Mouse (Mus musculus): Measurements from ENCODE around the gene Cx3cr1. TPM values are rescaled to one million over a fixed set of nuclear protein-coding genes. Genes with fewer than 3 reads are reported as not detected.

Cx3cr1 gene
- total RNA-seq, 2 experiments from 2014 or later, result 4.8 to 6.5 TPM

- DNase-seq, result no peak
Observed at GRCm38 (mm10) chr9:119973281-119973680, 96.4 kb downstream of the Cx3cr1 start.

- no peak for DNase-seq
Observed at GRCm38 (mm10) chr9:119972582-119972981, 97.1 kb downstream of the Cx3cr1 start.

DNA sequence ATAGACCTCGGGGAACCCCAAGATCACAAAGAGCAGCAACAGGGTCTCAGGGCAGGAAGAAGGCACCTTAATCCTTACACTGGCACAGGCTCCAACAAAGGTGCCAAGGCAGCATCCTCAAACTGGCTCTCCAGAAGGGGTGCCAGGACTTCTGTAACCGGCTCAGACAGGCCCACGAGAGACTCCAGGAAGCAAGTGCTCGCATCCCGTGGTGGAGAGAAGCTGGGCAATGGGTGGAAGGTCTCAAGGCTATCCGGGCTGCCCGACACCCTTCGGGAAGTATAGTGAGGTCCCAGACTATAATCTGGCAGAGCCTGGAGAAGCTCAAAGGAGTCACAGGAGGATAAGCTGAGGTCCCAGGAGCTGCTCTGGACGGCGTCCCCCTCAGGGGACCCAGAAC, 97.5 kb downstream of the Cx3cr1 start:
- DNase-seq, result no peak

- DNase-seq, result peak; percentile 76
Observed at GRCm38 (mm10) chr9:119970763-119971656, 98.7 kb downstream of the Cx3cr1 start.

DNA sequence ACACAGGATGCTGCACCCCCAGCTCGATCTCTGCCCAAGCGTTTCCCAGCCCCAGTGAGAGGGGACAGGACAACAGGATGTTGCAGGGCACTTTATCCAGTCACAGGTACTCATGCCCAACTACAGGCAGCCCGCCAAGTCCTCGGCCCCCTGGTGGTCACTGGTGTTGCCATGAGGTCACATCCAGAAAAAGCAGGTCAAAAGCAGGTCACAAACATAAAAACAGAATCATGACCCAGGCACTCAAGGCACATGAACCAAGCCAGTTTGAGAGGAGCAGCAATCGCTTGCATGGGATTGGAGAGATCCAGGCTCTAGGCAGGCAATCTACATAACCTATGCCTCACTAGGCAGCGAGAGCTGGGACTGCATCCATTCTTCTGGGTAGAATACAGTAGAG, 99.5 kb downstream of the Cx3cr1 start:
- DNase-seq, result peak; percentile 91

GRCm38 (mm10) chr9:119969811-119970210, 99.9 kb downstream of the Cx3cr1 start:
- no peak for DNase-seq

- DNase-seq, result no peak
Observed at GRCm38 (mm10) chr9:119966221-119966910, 103.3 kb downstream of the Cx3cr1 start.

DNA sequence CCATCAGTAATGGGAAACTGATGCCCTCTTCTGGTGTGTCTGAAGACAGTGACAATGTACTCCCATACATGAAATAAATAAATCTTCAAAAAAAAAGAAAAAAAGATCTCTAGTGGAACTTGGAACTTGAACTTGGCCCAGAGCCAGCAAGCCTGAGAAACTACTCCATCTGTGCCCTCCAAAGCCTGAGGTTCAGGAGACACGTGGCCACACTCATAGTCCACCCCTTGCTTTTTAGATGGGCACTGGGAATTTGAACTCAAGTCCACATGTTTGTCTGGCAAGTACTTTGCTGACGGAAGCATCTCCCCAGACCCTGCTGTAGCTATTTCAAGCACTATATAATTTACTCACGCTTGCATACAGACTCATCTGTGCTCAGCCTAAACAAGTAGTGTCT, 104.5 kb downstream of the Cx3cr1 start:
- no peak for DNase-seq

GRCm38 (mm10) chr9:119964206-119964605, 105.5 kb downstream of the Cx3cr1 start:
- DNase-seq, result peak; percentile 40

DNA sequence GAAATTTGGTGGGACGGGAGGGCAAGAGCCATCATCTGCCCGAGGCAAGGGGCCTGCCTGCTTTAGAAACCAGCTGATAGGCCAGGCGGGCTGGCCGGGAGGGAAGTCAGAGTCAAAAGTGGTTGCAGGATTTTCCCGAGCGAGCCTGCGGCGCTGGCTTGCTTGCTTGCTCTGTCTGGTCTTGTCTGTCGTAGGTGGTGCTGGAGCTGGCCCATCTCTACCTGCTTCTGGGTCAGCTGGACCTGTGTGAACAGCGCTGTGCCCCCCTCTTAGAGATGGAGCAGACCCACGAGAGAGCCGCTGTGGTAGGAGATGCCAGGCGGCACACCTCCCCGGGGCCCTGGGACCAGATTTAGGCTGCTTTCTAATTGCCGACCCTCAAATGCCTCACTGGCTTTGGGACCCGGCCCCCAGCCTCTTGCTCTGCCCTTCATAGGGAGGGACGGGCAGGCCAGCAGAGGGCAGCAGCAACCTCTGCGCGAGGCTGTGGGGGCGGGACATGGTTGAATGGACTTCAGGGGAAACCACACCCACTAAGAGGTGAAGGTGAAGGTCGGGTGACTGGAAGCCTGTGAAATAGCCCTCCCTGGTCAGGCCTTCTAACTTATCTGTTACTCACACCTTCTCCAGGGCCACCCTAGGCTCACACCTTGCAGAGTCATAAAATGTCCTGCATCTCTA, 106.6 kb downstream of the Cx3cr1 start:
- DNase-seq, result peak; percentile 86

DNA sequence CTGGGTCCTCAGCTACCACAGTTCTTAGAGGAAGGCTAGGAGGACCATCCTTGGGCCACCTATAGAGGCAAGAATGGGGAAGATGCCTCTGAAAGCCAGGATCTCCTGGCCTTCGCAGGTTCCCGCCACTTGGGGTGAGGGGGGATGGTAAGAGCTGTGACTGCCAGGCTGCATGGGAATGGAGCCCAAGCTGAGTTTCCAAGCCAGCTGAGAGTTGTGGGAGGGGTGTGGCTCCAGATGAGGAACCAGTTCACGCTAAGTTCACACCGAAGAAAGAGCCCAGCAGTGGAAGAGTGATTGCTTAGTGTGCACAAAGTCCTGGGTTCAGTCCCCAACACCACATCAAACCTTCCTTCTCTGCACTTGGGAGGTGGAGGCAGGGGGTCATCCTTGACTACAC, 107.5 kb downstream of the Cx3cr1 start:
- no peak for DNase-seq

GRCm38 (mm10) chr9:119958835-119959234, 110.8 kb downstream of the Cx3cr1 start:
- DNase-seq, result no peak

DNA sequence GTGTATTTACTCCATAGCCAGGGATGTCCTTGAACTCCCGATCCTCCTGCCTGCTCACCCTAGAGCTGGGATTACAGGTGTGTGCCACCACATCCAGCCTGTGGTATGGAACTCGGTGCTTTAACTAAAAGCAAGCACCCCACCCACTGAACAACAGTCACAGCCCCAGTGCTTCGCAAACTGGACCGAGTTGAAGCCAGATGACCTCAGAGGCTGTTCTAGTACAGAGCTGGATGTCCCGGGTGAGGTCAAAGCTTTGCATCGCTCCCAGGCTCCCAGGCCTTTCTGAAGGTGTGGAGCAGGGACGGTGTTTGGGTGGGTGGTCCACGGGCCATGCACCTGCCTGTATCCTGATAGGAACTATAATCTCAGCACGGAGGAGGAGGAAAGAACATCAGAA, 118.3 kb downstream of the Cx3cr1 start:
- DNase-seq, result no peak

- peak; percentile 46 for DNase-seq
Observed at GRCm38 (mm10) chr9:119950434-119950833, 119.2 kb downstream of the Cx3cr1 start.

DNA sequence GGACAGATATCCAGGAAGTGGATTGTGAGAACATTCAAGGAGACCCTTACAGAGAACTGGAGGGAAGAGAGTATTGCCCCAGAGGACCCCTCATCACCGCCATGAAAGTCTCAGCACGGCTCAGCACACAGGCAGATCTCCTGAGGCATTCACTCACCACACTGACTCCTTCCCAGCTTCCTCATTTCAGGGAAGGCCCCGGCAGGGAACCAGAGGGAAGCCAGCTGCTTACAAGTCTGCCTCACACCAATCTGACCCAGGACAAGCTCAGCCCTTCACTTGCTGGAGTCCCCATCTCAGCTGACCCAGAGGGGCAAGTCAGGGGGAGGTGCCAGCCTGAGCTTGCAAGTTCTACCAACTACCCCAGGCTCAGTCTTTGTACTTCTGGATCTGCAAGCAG, 120.9 kb downstream of the Cx3cr1 start:
- DNase-seq, result no peak

DNA sequence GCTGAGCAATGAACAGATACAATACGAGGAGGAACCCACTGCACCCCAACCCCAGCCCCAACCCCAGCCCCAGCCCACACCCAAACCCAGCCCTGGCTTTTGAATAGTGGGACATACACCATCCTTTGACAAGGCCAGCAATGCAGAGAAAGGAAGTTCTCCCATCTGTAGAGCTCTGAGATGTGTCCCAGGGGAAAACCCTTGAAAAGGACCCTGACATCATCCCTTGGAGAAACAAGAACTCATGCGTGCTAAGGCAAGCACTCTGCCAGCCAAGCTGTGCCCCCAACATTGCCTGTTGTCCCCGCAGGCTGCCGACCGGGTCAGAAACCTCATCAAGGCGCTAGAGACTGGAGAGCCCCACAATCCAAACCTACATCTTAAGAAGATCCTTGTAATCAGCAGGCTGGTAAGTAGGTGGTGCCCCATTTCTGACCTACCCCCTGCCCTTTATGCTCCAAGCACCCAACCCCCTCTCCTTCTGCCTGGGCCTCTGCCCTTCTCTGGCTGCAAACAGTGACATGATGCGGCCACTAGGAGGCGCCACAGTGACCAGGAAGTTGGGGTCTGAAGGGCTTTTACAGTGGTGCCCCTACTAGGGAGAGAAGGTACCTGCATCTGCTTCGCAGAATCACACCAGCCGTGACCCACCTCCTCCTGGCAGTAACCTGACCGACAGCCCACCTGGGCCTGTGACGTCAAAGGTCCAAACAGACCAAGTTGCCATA, 124.3 kb downstream of the Cx3cr1 start:
- DNase-seq, result peak; percentile 64

DNA sequence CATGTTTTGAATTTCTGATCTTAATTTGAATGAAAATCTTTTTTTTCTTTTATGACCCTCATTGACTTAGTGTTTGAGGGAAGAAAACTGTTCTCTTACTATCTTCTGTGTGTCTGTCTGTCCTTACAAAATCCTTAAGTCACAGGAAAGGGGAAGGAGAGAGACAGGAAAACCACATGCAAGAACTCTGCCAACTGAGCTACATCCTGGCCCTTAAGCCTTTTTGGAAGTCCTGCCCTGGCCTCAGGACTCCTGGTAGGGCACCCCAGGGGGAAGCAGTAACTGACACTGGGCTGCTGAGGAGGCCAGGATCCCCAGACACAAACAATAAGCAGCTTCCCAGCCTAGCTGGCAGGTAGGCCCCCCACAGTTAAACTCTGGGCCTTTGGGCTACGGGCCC, 126.4 kb downstream of the Cx3cr1 start:
- no peak for DNase-seq

- DNase-seq, result no peak
Observed at GRCm38 (mm10) chr9:119941861-119942260, 127.8 kb downstream of the Cx3cr1 start.

- no peak for DNase-seq
Observed at GRCm38 (mm10) chr9:119941407-119941806, 128.3 kb downstream of the Cx3cr1 start.

DNA sequence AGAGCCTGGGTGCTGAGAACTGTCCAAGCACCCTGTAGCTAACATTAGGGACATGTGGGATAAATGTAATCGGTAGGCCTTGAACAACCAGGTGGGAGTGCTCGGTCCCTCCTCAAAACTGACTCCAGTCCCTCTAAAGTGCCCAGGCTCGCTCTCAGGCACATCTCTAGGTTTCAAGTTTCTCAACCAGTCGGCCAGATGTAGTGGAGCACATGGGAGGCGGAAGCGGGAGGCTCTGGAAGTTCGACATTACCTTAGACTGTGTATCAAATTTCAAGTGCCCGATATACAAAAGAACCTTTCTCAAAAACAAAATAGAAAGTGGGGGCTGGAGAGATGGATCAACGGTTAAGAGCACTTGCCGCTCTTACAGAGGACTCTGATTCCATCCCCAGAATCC, 130.0 kb downstream of the Cx3cr1 start:
- DNase-seq, result no peak

- DNase-seq, result no peak
Observed at GRCm38 (mm10) chr9:119938496-119938895, 131.2 kb downstream of the Cx3cr1 start.

- DNase-seq, result peak; percentile 97
Observed at GRCm38 (mm10) chr9:119937005-119937773, 132.5 kb downstream of the Cx3cr1 start, which contains the start of the genes Gorasp1 and Ttc21a. Gene Gorasp1, minus strand, starts transcription at chr9:119937565. Gene Ttc21a, plus strand, starts transcription at chr9:119937606.

Measured in heart, postnatal 4 days (tissue).